Mouse (Mus musculus) lung, postnatal 14 days (tissue): ENCODE data around the gene Herpud2.
A peak's percentile ranks its signal among the peaks of the same experiment; 100 is the strongest.

Experiments
- DNase-seq: peaks from one replicate; pipeline ENCODE4 v3.0.0; 2021

The Herpud2 gene

DNA sequence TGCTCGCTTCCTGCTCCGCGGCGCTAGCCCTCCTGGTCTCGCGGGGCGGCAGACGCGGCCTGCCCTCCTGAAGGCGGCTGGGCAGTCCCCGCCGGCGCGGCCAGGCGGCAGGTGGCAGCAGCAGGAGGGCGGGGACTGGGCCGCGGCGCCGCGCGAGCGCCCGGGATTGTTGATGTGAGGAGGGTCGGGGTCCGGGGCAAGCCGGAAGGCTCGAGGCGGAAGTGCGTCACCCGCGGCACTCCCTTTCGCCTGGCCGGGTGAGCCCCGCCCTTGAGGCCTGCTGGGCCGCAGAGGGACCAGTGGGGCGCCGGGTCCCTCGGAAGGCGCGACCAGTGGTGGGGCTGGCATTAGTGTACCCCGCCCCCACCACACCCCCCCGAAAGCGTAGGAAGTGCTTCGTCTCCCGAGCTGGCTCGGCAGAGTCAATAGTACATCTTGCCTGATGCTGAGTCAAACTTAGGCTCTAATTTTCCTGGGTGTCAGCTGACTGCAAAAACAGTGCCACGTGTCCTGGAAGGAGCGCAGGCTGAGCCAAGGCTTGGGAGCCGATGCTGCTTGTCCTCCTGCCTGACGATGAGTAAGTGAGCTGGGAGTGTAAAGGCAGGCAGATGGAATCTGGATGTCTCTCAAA, at the start of gene Herpud2:
Gene Herpud2 (minus strand): TSS at position 210 of the 631 bp plus-strand sequence.
- DNase-seq: peak; percentile 94

DNA sequence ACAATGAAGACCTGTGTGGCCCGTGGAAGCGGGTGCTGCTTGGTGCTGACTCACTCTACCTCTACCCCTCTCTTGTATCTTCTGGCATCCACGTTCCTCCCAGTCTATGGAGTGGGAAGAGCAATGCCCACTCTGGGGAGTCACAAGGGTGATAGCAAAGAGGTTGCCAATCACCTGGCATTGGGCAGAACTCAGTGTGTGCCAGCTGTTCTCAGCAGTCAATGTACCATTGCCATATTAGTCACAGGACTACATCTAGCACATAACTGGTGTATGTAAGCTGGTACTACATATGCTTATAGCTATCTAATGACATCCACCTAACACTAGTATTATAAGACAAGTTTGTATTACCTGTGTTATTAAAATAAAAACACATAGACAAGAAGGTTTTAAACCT, 49.4 kb upstream of the Herpud2 start:
- no peak for DNase-seq

DNA sequence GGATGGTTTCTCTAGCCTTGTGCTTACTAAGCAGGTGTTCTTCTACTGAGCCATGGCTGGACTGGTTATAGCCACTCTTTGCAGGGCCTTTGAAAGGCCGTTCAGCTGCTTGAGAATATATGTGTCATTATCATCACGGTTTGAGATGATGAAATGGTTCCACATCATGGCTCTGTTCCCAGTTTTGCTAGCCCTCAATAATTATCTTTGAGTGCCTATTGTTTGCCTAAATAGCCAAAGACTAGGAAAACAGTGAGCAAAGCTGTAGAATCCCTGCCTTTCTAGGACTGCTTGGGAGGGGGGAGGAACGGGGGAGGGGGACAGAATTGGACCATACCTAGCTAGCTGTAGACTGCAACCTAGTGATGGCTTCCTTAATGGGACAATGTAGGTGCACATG, 48.5 kb upstream of the Herpud2 start:
- DNase-seq: no peak

DNA sequence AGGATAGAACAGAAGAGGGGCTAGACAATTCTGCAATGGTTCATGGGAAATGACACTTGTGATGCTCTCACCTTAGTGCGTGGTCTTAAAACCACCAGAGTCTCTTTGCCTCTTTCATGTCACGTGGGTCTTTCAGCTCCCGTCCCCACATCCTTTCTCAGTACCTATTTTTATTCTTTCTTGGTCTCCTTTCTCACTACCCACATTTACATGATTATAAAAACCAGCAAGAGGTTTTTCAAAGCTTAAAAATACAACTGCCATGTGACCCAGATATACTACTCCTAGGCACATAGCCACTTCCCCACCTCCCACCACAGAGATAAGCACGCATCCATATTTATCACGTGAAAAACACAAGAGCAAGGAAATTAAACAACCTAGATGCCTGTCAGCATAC, 45.1 kb upstream of the Herpud2 start:
- DNase-seq: no peak

DNA sequence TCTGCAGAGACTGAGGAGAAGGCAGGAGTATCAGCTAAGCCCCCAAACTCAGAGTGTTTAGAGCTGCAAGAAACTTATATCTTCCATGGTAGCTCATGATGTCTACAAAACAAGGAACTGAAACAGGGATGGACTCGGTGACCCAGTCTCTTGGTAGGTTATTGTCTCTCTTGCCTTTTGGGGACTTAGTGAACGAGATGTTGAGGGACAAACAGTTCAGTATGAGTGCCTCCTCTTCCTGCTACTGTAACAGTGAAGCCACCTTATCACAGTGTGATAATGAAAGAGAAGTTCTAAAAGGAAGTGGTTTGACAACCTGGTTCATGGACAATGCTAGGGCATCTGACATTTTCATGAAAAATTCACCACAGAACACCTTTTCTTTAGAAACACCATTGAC, 40.0 kb upstream of the Herpud2 start:
- DNase-seq: no peak

DNA sequence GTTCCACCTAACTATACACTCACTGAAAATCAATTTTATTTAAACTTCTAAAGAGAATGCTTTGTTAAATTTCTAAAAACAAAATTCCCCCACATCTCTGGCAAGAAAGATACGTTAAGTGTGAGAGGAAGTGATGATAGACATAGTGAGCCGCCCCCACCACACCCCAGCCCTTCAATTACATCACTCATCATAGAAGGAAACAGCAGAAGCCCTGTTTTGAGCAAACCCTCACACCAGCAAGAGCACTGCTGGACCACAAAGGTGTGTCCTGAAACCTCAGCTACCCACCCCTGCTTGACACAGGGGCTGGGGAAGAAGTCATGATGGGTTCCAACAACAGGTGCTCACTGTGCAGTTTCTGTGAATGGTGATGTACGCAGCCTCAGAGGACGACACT, 34.9 kb upstream of the Herpud2 start:
- DNase-seq: no peak

DNA sequence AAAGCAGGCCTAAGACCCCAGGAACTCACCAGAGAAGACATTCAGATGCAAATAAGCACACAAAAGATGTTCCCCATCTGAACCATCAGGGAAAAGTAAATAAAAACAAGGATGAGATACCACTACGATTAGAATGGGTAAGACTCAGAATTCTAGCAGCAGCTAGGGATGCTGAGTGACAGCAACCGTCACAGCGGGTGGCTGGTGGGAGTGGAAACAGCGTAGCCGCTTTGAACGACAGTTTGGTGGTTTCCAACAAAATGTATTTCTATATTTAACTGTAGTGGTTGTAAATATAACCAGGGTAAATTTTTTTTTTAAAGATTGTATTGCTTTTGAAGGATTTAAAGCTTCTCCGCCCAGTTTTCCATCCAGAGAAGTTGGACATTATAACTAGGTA, 34.2 kb upstream of the Herpud2 start:
- no peak for DNase-seq

DNA sequence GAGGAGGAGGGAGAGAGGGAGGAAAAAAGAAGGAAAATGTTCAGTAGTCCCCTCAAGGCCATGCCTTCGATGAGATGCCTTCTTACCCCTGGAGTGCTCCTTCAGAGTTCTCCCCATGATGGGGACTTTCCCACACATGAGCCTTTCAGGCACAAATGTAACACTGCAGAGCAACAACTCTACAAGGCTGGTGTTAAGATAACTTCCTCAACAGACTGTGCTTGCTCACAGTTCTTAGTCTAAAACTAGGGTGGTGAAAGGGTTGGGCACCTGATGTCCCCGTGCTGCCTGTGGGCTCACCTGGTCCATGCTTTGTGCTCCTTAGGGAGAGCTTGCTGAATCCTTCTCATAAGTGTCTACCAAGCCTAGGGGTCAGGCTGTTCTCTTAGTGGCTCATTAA, 33.0 kb upstream of the Herpud2 start:
- DNase-seq: no peak

DNA sequence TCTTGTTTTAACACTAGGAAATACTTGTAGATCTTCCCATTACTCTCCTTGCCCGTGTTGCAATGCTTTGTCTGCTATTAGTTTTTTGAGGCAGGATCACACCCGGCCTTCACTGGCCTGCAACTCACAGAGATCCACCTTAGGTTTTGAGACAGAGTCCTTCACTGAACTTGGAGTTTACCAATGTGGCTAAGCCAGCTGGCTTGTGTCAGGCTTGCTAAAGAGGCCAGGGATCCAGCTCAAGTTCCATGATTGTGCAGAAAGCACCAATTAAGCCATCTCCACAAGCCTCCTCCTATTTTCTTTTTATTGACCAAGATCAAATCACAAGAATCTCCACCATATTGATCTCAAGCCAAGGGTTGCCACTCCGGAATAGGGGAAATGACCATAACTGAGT, 26.4 kb upstream of the Herpud2 start:
- DNase-seq: no peak

DNA sequence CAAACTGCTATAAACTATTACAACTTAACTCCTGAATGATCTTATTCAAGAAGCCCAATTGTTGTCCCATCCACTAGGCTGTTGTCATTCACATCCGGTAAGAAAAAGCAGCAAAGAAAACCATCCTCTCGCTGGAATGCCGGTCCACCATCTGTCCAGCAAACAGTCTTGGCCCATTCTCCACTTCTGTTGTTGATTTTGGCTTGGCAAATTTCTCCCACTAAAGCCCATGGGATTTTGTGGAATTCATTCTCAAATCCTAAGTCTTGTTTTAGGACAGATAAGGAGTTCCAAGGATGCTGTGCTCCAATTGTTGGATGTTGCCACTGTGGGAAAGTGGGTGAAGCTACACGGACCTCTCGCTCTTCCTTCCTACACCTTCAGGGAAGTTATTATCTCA, 25.6 kb upstream of the Herpud2 start:
- DNase-seq: no peak

DNA sequence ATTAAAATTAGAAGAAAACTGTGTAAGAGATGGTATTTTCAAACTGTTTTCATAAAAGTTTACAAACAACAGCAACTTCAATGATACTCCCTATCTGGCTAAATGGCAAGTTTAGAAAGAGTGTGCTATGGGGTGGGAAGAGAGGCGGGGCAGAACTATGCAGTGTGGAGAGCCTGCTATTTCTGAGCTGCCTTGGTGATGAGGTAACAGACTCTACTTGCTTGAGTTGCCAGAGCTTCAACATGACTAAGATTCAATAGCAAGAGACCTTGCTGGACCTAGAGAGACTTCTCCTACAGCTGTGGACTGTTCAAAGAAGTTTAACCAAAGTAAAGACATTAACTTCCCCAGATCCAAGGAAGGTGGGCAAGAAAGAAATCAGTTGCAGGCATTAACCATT, 24.9 kb upstream of the Herpud2 start:
- DNase-seq: peak; percentile 26

DNA sequence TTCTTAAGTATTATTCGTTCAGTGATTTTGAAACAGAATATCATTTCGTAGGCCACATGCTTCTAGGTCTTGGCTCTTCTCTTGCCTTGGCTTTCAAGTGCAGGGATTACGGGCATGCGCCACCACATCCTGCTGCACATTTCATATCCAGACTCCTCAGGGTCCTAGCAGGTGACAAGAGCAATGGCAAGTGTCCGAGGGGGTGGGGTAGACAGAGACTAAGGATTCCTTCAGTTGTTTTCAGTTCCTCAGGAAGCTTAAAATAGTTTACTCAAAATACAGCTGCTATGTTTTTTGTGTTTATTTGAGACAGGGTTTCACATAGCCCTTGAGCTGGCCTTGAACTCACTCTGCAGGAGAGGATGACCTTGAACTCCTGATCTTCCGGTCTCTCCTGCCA, 24.4 kb upstream of the Herpud2 start:
- no peak for DNase-seq

DNA sequence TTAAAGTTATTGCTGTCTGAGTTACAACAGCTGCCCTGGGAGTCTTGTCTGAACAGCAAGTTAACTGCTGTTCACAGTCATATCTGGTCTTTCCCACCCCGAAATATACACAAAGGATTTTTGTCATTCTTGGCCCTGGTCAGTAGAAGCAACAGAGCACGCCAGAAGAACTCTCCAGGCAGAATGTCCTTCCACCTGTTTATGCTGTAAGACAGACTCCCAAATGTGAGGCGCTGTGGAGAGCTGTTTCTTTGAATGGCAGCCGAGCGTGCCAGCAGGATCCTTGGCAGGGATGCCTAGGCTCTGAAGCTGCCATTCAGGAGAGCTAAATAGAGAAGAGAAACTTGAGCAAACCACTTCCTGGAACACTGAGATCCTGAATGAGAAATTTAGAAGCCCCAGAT, 23.4 kb upstream of the Herpud2 start:
- peak; percentile 71 for DNase-seq

DNA sequence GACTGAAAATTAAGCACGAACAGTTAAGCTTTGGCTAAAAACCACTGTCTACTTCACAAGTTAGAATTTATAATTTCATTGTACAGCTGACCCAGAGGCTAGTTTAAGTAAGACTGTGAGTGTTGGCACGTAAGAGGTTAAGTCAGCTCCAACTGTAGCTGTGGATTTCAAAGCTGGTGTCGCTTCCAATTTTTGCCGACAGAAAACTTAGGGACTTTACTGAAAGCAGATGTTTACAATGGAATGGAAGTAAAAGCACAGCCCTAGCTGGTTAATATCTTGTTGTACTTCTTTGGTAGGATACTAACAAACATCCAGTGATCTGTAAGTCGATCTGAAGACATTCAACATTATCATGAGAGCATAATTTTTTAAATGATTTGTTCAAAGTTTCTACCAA, 23.0 kb upstream of the Herpud2 start:
- no peak for DNase-seq

DNA sequence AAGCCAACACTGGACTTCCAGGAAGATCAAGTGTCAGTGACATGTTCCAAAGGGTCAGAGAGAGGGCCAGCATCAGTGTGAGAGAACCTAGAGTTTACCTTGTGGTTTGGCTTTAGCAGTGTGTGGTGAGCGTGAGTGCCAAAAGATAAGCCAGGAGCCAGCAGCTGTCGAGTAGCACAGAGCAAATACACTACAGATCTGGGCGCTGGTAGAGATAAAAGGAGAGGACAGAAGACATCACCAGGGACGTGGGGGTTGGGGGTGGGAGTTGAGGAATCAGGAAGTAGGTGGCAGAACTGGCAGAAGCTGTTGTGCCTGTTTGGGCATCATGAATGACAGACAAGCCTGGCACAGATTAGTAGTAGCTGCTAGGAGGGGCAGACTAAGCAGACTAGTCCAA, 21.6 kb upstream of the Herpud2 start:
- DNase-seq: peak; percentile 51

DNA sequence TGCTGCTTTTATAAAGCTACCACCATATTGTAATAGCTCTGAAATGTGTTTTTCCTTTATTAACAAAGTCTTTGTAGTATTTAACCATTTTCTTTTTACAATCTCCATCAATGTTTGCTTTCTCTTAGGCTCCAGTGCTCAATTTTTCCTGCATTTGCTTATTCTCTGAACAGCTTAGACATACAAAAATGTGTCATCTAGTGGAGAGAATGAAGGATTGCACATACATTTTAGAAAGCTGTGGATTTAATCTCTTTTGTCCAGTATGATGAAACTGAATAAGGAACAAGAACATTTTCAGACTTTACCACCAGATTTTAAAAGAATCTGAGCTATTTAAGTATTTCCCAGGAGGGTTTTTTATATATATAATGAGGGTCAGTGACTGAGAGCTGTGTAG, 18.0 kb upstream of the Herpud2 start:
- DNase-seq: no peak

DNA sequence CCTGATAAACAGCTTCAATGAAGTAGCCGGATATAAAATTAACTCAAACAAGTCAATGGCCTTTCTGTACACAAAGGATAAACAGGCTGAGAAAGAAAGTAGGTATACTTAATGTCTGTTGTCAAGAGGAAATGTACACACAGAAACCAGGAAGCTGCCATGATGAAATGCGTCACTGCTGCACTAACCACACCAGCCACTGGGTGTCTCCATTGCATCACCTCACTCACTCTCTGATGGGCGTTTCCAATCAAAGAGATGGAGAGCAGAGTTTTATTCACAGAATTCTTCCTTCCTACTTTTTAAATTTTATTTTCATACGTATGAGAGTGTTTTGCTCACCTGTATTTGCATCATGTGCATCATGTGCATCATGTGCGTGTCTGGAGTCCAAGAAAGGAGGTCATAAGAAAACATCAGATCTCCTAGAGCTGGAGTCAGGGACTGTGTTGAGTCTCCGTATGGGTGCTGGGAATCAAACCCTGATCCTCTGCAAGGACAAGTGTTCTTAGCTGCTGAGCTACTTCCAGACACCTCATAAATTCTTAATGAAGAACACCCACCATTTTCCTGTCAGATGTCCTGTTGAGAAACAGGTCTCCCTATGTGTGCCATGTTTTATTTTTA, 16.0 kb upstream of the Herpud2 start:
- peak; percentile 84 for DNase-seq

DNA sequence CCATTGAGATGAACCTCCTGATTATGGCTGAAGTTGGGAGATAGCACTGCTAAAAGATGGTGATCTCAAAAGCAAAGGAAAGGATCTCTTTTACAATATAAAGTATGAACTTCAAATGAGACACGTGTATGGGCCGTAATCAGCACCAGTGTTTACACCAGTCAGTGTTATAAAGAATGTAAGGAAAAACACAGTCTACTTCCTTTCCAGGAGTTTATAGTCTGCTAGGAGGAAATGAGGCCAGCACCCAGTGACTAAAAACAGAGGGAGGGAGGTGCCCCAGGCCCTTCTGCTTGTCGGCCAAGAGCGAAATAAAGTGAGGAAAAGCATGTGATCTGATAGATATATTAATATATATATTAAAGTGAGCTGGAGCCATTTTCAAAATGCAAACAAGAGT, 6.6 kb upstream of the Herpud2 start:
- DNase-seq: no peak

DNA sequence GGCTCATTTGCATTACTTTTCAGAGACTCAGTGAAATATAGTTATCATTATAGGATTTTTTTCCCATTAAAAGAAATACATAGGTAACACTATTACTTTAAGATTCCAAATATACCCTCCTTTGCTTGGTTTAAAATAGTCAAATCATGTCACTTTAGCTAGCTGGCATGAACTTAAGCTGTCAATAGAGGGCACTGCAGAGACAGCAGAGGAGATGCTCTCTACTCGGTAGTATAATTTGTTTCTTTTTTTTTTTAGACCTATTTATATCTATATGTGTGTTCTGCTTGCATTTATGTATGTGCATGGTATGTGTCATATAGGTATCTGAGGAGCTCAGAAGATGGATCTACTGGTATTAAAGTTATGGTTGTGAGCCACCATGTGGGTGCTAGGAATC, 4.8 kb upstream of the Herpud2 start:
- DNase-seq: no peak

DNA sequence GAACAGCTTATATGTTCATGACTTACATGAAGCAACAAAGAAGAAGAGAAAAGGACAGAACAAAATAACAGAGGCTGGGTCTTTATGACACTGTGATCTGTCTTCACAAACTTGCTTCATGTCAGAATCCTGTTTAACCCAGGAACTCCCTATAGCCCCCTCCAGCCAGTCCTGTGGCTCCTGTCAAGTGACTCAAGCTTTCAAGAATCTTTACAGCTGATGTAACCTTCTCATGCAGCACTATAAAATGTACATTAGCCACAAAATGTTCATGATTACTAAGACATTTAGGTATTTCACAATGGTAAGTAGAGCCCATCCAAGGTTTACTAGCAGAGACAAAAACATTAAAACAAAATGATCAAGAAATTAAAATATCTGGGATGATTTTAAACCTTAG, 1.4 kb upstream of the Herpud2 start:
- DNase-seq: no peak

DNA sequence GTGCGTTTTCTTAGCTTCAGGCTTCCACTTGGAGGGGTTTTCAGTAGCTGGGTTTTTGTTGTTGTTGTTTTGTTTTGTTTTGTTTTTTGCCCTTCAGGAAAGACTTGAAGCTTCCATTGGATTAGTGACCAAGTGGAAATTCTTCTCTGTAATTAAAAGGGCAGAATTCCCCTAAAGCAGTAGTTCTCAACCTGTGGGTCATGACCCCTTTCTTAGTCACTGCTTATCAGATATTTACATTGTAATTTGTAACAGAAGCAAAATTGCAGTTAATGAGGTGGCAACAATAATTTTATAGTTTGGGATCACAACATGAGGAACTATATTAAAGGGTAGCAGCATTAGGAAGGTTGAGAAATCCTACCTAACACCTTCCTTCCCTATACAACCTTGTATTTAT, 837 bp upstream of the Herpud2 start:
- DNase-seq: no peak

DNA sequence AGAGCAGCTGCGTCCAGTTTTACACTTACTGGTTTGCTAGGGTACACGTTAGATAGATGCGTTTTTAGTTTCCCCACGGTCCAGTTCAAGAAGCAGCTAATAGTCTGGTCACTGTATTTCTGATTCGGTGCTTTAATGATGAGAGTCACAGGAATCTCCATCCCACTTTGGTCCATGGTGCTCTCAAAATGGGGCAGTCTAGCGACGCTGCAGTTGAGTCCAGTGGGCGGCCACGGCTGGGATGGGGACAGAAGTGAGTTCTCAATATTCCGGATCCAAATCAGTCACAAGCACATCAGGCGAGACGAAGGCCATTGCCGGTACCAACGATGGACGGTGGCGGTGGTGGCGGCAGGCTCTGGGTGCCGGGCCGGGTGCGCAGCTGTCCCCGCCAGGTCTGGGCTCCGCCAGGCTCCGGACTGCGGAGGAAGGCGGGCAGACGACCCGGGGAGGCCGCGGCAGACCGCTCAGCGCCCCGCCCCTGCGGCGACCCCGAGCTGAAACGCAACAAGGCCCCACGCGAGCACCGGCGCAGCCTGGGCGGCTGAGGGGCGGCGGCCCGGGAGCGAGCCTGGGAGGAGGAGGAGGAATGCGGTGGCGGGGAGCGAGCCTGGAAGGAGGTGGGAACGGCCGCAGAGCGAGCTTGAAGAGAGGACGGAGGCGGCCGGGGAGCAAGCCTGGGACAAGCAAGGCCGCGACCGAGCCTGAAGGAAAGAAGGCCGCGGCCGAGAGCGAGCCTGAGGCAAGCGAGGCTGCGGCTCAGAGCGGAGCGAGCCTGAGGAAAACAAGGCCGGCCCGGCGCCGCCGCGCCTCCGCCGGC, 619 bp downstream of the Herpud2 start:
- DNase-seq: peak; percentile 80

DNA sequence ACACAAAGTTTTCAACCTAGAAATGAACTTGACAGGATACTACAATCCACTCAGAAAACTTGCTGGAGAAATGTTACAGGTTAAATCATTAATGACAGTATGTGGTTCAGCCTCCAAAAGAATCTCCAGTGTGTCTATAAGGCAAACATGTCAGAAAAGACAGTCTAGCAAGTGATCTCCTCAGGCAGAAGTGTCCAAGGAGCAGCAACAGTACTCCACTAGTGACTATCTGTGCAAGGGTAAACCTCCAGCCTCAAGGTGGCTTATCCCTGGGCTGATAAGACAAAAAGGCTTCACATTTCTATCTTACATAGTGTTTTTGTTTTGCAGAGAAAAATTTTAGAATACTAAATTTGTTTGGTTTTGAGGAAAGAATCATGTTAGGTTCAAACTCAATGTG, 2.9 kb downstream of the Herpud2 start:
- no peak for DNase-seq

DNA sequence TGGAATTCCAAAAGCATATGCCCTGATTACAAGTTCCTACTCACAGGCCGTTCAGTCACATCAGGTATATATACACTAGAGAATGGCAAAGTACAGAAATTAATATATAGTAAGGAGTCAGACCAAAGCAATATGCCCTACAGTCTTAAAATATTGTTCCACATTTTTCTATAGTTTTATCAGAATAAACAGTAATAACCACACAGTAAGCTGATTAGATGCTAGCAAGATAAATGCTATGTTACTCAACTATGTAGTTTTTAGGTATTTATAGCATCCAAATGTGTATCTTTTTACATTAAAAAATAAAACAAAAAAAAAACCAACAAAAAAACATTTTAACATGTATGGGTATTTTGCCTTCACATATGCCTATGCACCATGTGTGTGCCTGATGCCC, 5.7 kb downstream of the Herpud2 start:
- DNase-seq: no peak
